Mouse (Mus musculus) B cell, adult 2 months (primary cell): ENCODE measurements around the gene Fntb.

ENCODE experiments used
- DNase-seq, 2 experiments: peaks; one replicate each; pipeline ENCODE4 v3.0.0; 2022

Fntb gene

DNA sequence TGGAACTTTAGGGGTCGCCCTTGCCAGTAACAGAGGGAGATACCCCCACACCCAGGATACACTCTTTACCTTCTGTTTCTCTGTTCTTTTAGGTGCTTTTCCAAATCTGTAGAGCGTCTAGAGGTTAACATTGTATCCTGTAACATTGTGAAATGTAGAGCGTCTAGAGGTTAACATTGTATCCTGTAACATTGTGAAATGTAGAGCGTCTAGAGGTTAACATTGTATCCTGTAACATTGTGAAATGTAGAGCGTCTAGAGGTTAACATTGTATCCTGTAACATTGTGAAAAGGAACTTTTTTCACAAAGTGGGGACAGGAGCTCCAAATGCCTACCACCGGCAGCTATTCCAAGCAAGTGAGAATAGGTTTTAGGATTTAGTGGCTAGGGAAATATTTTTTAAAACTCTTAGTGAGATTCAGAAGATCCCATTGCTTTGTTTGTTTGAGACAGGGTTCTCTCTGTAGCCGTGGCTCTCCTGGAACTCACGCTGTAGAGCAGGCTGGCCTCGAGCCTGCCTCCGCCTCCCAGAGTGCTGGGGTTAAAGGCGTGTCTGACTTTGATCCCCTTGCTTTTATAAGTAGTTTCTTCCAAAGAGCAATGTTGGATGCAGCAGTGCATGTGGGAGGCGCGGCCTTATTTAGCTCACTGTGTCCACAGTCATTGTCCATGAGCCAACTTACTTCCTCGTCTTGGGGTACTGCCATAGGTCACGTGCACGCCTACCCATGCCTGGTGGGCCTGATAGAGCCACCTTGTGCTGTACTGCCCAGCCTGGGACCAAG lies 127.7 kb downstream of the Fntb start:
- DNase-seq: no peak

DNA sequence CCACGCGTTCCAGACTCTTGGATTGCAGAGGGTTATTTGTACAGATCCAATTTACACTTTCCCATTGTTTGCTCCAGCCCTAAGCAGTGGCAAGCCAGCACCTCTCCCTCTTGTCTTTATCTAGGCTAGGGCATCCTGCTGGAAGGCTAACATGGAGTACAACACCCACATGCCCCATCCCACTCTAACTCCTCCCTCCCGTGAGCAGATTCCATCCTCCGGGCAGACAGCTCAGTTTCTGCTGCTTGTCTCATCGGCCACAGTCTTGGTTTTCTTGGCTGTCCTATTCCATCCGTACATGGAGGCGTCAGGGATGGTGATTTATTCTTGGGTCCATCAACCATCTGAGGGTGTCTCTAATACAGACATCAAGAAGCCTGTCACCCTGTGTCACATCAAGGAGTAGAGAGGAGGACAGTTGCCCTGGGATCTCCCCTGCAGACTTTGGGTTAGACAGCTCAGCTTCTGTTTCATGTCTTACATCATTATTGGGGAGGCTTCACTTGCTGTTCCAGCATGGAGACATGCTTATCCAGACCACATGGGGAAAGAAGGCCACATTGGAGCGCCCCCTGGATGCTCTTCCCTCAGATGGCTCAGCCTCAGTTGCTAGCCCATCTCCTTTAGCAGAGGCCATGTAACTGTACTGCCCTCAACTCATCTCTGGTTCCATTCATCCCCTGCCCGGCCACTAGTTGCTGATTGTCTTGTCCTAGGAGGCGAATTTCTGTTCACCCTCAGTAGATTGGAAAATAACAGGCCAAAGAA lies 129.6 kb downstream of the Fntb start:
- no peak for DNase-seq

DNA sequence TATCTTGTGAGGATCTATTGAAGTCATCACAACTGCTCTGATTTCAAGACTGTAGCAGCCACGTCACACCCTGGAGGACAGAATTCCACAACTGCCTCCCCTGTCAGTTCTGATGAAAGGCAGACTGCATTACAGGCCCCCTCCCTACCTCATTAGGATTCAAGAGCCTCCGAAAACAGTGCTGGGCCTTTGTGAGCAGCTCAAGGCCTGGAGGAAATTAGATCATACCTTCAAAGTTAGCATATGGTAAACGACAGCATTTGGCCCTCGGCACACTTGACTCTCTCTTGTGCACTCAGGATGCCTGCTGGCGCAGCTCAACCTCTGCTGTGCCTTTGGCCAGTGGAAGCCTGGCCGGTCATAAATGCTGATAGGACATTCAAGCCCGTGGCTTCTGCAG lies 130.4 kb downstream of the Fntb start:
- no peak for DNase-seq

- no peak for DNase-seq
Observed at GRCm38 (mm10) chr12:76896566-76896965, 131.2 kb downstream of the Fntb start.

DNA sequence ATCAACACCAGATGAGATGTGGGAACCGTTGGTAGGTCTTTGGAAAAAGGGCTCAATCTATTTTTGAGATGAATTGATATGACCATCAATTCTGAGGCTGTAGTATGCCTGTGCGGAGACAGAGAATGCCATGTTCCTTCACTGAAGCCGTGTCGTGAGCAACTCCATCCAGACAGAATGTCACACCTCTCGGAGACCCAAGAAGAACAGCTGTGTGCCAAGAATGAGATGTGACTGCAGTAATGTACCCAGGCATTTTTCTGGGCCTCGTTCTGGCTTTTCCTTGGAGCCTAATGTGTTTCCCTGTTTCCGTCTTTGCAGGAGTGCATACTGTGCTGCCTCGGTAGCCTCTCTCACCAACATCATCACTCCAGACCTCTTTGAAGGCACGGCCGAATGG lies 131.6 kb downstream of the Fntb start:
- DNase-seq: no peak

- no peak for DNase-seq
Observed at GRCm38 (mm10) chr12:76898141-76898540, 132.8 kb downstream of the Fntb start.

- DNase-seq: no peak
Observed at GRCm38 (mm10) chr12:76899261-76899975, 134.0 kb downstream of the Fntb start.

- no peak for DNase-seq
Observed at GRCm38 (mm10) chr12:76901508-76902294, 136.3 kb downstream of the Fntb start.

DNA sequence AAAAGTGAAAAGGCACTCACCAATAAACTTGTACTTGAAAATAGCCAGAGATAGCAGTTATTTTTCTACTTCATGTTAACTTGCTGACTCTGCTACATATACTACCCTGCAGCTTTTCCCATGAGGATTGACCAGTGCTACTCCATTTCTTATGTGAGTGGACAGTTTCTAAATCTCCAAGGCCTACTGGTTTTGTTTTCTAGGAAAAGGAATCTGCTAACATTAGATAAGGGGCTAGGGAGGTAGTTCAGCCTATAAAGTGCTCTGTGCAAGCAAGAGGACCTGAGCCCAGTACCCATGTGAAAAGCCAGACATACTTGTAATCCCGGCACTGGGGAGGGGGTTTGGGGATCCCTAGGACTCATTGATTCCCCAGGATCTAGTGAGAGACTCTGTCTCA lies 140.9 kb downstream of the Fntb start:
- no peak for DNase-seq

DNA sequence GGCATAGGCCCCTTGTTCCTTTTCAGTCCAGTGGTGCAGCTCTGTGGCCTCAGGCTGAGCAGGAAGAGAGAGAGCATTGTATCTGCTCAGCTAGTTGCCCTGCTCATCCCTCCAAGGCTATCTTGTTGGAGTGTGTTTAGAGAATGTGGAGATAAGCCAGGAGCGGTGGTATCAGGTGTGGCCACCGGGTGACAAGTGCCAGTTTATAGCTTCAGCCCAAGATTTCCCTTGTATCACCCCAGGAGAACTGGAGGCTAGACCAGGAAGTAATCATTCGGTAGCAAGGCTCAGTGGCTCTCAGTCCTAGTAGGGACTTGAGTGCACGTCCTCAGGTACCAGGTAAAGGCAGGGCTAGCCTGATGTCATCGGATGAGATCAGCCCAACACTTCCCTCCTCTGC lies 143.8 kb downstream of the Fntb start:
- DNase-seq: no peak

DNA sequence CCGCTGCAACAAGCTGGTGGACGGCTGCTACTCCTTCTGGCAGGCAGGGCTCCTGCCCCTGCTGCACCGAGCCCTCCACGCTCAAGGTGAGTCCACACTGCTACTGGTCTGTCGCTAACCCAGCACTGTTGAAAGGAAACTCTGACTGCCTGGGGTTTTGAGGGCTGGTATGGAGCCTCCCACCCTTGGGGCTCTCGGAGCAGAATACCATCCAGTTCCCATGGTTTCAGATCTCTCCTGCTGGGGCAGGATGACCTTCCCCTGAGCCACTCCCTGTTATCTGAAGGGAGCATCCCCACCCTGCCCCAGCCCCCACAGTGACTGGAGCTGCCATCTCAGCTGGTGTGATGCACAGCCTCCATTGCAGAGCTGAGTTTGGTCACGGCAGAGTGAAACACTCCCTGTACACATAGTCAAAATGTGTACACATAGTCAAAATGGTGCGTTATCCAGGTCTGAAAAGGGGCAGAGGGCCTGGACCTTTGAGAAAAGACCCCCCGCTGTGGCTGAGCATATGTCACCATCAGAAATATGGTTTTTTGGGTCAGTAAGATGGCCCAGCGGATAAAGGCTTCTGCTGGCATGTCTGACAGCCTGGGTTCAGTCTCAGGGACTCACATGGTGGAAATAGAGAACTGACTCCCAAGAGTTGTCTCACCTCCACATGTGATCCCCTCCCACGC lies 145.0 kb downstream of the Fntb start:
- DNase-seq: no peak

- DNase-seq: no peak
Observed at GRCm38 (mm10) chr12:76911171-76911726, 145.9 kb downstream of the Fntb start.

- no peak for DNase-seq
Observed at GRCm38 (mm10) chr12:76912193-76912592, 146.8 kb downstream of the Fntb start.

DNA sequence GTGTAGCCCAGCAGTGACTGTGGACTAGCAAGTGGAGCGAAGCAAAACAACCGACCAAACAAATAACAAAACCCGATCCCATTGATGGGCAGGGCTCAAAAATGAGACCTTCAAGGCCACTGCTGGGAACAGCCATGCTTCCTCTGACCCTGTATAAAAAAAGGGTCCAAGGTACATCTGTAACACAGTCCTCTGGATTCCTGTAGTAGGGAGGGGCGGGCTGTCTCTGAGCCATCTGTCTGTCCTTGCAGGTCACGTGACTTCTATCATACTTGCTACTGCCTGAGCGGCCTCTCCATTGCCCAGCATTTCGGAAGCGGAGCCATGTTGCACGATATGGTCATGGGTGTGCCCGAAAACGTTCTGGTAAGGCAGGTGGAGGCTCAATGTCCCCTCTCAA lies 150.8 kb downstream of the Fntb start:
- DNase-seq: no peak

DNA sequence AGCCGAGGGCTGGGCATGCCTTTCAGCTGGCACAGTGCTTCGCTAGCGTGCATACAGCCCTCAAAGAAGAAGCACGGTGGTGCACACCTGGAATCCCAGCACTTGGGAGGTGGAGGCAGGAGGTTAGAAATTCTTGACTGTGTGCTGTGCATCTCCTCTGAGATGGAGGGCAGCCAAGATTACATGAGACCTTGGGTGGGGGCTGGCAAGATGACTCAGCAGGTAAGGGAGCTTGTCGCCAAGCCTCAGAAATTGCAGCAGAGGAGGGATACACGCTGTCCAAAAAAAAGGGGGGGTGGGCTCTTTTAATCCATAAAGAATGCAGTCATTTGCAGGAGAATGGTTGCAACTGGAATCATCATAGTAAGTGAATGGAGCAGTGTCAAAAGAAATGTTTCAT lies 152.7 kb downstream of the Fntb start:
- DNase-seq: no peak

GRCm38 (mm10) chr12:76918855-76919254 lies 153.5 kb downstream of the Fntb start:
- no peak for DNase-seq

- DNase-seq: no peak
Observed at GRCm38 (mm10) chr12:76920398-76920797, 155.0 kb downstream of the Fntb start.

- no peak for DNase-seq
Observed at GRCm38 (mm10) chr12:76920990-76921389, 155.6 kb downstream of the Fntb start.

DNA sequence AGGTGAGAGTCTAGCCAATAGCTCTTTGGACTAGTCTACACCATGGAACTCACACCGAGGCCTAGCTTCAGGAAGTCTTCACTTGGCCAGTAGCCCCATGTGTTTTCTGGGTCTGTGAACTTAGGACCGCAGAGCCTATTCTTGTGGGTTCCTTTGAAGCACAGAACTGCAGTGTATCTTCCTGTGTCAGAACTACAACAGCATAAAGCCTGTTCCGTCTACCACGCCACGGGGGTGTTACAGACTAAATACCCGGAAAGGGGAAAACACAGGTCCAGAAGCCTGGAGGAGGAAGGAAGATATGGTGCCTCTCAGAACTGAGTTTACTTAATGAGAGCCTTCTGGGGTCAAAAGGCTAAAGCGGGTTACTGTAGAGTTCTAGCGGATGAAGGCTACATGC lies 157.7 kb downstream of the Fntb start:
- DNase-seq: no peak

GRCm38 (mm10) chr12:76924904-76925604 lies 159.7 kb downstream of the Fntb start:
- no peak for DNase-seq

DNA sequence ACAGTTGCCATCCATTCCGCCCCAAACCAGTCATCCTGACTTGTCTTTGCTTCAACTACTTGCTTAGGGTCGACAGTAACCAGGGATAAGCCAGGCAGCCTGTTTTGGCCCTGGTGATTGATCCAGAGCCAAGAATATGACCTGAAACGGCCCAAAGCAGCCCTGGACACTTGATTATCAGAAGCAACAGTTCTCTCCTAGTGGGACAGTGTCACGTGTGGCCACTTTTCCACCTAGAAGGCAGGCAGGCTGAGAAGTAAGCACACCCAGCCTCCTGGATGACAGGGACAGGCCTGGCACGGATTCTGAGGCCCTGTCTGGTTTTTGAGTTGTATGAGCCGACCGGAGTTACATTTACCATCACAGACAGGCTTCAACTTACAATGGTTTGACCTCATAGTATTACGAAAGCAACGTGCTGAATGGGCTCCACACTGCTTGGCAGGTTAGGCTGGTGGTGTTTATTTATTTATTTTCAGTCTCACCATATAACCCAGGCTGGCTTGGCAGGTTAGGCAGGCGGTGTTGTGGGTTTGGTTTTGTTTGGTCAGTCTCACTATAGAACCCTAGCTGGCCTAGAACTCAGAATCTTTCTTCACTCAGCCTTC lies 161.1 kb downstream of the Fntb start:
- no peak for DNase-seq
